Mouse (Mus musculus) spleen, postnatal 4 days (tissue): ENCODE results near the gene Cerkl.

Experiments used
- DNase-seq, 2 experiments: peaks; one replicate each; pipeline ENCODE4 v3.0.0; 2022; ENCODE audit warnings: low spot score in 2 of 2

Gene Cerkl

DNA sequence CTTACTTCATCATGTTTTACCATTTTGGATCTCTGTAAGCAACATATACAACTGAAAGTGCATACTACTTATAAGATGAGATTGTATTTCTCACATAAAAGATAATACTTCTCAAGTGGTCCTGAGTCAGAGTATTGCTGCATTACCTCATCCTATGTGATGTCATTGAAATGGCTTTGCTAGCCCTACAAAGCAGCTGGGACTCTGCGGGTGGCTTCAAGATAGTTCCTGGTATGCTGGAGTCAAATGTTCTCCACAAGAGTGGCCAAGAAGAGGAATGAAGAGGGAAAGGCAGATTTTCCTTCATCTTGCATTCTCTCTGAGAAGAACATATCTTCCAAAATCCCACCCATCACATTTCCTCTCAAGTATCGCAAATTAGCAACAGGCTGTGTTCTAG lies 13.2 kb downstream of the Cerkl start:
- no peak for DNase-seq

DNA sequence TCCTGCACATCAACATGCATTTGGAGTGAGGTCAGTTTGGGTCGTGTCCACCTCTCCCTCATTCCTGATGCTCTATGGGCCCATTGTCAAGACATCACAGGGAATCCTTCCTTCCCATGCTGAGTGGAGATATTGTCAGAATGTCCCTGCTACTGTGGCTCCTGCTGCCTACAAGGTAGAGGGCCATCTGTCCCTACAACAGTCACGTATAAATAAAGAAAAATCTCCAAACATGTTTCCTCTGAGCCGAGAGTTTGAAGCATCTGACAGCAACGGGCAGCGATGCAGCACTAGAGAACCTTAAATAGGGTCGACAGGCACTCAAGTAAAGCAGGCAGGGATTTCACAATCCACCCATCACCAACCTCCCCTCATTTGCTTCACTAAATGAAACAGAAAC lies 13.7 kb downstream of the Cerkl start:
- no peak for DNase-seq

DNA sequence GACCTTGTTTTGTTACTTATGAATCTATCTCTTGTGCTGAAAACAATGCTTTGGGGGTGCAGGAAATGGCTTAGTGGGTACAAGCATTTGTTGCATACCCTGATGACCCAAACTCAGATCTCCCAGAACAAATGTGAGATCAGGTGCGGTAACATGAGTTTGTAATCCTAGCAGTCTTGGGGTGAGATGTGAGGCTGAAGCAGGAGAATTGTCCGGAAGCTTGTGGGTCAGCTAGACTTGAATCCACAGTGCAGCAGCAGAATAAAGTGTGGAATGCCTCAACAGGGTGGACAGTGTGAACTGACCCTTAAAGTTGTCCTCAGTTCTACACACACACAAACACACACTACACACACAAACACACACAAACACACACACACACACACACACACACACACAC lies 14.4 kb downstream of the Cerkl start:
- DNase-seq, result no peak

DNA sequence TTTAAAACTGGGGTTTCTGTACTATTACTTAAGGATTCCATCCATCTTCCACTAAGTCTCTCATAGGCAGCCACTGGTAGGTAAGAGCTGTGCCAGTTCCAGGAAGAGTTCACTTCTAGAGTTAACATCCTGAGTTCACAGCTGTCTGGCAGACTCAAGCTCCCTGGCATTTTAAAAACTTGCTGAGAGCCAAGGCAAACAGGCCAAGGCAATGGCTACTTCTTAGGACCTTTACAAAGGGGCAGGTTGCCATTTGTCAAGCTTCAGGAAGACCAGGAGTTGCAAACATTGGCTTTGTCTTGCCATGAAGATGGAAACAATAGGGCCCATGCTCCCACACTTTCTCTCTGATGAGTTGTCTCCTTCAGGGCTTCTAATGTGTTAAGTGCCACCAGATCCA lies 26.5 kb downstream of the Cerkl start:
- DNase-seq, result no peak

DNA sequence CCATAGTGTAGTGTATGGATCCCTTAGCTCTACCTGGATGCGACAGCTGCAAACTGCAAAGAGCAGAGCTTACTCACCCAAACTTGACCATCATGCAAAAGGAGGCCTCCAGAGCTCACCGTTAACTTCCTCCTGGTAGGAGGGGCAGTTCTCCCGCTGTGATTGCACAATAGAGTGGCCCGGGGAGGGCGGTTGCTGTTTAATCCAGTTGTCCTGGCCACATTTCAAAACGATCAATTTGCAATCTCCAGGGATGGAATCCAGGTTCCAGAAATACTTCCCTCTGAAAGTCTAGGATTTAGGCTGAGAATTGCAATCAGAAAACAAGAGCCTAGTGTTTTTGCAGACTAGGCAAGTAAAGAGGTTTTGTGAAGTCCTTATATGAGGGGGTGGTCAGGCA lies 26.9 kb downstream of the Cerkl start:
- no peak for DNase-seq

- DNase-seq, result no peak
Observed at GRCm38 (mm10) chr2:79429108-79429507, 27.5 kb downstream of the Cerkl start.

DNA sequence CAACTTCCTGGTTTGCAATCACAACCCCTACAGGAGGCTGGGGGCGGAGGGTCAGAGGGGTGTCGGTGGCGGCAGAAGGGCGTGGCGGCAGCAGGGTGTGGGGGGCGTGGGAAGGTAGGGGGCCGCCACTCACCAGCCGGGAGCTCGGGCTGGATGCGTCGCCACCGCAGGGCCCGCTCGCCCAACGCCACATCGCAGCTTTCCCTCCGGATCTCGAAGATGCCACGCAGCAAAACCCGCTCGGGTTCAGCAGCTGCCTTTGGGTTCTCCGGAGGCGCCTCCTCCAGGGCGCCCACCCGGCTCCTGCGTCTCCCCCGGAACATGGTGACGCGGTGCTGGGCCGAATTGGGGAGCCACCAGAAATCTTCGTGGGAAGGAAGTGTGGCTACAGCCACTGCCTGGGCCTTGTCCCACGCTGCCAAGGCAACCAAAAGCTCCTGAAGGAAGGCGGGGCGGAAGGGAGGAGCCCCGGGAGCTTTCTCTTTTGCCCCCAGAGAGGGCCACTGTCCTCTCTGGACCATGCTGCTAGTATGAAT lies 27.9 kb downstream of the Cerkl start:
- no peak for DNase-seq

DNA sequence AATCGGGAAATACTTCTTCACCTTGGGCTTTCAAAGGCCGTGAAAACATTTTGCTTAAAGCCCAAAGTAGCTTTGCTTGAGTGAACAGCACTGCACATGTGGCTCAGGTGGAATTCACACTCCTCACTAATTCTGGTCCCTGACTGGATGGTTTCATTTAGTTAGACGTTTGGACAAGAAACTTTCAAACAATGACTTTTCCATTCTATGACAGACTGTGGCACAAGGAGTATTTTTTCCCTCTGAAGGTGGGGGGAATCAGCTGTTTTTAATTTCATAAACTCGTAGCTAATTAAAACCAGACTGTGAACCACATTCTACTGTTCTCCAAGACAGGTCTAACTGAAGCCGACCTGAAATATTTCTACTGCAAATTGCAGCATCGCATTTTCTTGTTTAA lies 28.6 kb downstream of the Cerkl start:
- DNase-seq, result no peak

- DNase-seq, result no peak
Observed at GRCm38 (mm10) chr2:79421696-79422095, 34.9 kb downstream of the Cerkl start.

GRCm38 (mm10) chr2:79414505-79414904 lies 42.1 kb downstream of the Cerkl start:
- DNase-seq, result no peak

- DNase-seq, result no peak
Observed at GRCm38 (mm10) chr2:79410903-79411255, 45.7 kb downstream of the Cerkl start.

GRCm38 (mm10) chr2:79410247-79410902 lies 46.2 kb downstream of the Cerkl start:
- DNase-seq, result no peak

- no peak for DNase-seq
Observed at GRCm38 (mm10) chr2:79405661-79406405, 50.8 kb downstream of the Cerkl start.

GRCm38 (mm10) chr2:79400045-79400444 lies 56.5 kb downstream of the Cerkl start:
- DNase-seq, result no peak

DNA sequence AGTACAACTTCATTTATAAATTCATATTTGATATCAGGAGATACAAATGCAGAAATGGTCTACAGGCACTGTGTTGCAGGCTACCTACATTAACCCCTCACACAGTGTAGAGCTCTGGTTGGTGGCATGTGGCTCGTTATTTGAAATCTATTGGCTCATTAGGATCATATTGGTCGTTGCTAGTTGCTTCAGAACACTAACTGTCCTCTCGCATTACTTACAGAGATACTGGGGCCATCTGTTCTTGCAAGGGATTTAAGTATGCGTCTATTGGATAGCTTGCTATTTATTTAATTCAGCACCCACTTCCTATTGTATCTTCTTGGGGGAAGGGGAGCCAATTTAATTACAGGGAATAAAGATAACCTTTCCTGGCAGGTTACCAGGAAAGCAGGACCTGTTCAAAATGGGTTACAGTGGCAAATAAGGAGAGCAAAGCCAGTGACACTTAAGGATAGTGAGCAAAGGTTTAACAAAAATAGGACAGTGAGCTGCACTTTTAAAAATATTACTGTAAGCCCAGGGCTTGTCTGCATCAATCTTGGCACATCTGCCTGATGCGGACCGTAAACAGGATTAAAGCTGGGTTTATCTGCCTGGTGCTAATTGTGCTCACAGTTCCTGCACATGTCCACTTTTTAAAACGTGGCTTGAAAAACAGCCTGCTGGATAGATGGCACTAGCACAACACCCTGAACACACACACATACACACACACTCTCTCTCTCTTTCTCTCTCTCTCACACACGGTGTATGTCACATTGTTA lies 57.2 kb downstream of the Cerkl start:
- no peak for DNase-seq

- no peak for DNase-seq
Observed at GRCm38 (mm10) chr2:79398831-79399230, 57.8 kb downstream of the Cerkl start.

DNA sequence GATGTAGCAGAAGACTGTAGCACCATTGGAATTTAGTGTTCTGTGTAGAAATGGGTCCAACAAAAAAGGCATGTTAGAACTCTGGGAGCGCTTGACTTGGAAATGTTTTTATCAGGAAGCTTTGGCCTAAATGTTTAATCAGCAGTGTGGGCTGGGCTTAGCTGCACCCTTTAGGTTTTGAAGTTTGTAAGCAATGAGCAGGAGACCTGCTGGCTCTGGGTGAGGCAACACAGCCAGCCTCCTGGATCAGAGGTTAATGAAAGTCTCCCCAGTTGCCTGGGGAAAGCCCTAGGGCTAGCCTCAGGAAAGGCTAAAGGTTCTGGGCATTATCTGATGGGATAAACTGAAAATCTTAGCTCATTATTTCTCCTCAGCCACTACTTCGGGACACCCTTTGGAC lies 58.2 kb downstream of the Cerkl start:
- no peak for DNase-seq

DNA sequence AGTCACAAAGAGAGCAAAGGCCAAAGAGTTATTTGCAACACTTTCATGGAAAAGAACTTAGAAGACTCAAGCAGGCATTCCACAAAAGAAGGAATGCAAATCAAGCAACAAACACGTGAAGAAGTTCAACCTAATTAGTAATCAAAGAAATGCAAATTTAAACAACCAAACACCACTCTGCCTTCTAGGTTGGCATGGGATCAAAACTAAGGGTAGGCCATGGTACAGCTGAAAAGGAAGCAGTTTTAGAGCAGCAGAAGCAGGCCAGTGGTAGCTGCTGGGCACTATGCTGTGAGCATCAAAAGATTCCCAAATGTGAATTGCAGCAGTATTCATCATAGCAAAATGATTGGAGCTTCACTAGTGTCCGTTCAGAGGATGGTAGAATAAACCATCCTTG lies 59.5 kb downstream of the Cerkl start:
- DNase-seq, result no peak

DNA sequence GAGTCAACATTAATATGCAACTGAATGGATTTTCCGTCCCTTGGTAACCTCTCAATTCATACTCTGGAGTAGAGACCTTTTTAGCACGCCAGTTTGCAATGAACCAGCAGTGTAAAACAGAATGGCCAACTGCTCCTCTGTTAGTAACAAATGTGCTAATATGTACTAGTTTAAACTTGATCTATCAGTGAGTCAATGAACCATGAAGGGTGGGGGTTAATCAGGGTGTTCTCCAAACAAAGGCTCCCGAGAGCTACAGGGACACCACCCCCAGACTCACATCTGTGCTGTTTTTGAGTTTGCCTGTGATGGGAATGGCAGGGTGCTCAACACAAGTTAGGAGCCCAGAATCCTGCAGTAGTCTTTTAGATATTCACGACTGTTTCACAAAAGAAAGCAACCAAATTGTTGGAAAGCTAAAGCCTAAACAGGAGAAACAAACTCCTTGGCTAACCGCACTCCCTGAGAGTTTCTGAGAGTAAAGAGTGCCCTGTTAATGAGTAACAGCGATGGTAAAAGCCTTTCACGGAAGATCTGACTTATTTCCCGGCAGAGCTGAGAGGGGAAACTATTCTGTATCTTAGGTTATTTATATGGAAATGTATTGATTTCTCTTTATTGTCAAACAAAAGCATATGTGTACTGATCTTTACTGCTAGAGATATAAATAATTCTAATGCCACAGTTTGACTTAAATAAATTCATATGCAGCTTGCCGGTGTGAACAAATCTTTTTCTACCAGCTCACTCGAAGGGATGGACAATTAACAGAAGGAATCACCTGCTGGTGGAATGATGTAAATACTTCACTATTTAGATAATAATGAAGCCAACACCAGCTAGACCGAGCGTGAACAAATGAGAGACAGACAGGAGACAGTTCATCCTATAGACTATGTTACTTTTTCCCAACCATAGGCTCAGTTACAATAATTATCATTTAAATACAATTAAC lies 77.2 kb downstream of the Cerkl start:
- DNase-seq, result no peak

GRCm38 (mm10) chr2:79378346-79379086 lies 78.1 kb downstream of the Cerkl start:
- no peak for DNase-seq
